Mouse (Mus musculus) adrenal gland, postnatal 25 days (tissue): ENCODE data around the gene Ssbp4. TPM values are rescaled to one million over a fixed set of nuclear protein-coding genes. Genes with fewer than 3 reads are reported as not detected.

ENCODE experiments used
- DNase-seq: peaks from one replicate; pipeline ENCODE4 v3.0.0; 2021; ENCODE audit warnings: mixed read lengths
- total RNA-seq: library from RNA; stranded (reverse); gene quantifications from 2 replicates; pipeline ENCODE4 v1.2.3, GENCODE M21; 2021

Gene Ssbp4
- total RNA-seq, 1 experiment from 2014 or later: 88.2 TPM

DNA sequence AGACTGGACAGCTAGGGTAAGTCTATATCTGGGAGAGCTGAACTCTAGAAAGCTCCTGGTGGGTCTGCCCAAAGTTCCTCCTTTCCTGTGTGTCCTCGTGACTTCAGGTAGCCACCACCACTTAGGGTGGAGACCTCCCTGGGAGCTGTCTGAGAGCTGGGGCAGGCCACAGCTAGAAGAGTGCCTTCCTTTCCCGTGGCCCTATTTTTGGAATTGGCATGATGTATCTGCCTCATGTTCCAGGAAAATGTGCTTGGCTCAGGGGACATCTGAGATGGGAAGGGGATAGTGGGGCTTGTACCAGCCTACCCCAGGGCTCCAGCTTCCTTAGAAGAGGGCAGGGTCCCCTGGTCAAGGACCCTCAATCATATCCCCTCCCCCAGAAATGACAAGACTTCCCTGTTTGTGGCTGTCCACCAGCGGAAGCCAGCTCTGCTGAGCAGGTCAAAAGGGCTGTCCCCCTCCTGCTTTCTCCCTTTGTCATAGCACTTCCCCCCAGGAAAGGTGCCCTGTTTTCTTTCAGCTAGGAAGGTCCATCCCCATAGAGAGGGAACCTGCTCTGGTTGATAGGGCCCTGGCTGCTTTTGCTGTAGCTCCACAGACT is 57.0 kb downstream of the Ssbp4 start:
- DNase-seq: no peak

DNA sequence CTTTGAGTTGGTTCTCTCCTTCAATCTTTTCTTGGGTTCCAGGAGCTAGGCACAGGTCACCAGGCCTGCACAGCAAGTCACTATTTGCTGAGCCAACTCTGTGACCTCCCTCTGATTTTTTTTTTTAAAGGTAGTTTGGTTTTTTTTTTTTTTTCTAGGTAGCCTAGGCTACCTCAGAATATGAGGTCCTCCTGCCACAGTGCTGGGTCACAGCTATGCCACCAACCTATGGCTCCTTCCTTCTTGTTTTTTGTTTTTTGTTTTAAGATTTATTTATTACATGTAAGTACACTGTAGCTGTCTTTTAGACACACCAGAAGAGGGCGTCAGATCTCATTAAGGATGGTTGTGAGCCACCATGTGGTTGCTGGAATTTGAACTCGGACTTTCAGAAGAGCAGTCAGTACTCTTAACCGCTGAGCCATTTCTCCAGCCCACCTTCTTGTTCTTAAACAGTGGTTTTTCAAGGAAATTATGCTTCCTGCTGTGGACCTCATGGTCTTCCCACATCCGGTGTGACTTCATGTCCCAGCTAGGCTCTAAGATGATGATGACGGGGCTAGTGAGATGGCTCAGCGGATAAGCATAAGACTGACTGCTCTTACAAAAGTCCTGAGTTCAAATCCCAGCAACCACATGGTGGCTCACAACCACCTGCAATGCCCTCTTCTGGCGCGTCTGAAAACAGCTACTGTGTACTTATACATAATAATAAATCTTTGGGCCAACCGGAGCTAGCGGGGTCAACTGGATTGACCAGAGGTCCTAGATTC is 59.1 kb downstream of the Ssbp4 start:
- no peak for DNase-seq

DNA sequence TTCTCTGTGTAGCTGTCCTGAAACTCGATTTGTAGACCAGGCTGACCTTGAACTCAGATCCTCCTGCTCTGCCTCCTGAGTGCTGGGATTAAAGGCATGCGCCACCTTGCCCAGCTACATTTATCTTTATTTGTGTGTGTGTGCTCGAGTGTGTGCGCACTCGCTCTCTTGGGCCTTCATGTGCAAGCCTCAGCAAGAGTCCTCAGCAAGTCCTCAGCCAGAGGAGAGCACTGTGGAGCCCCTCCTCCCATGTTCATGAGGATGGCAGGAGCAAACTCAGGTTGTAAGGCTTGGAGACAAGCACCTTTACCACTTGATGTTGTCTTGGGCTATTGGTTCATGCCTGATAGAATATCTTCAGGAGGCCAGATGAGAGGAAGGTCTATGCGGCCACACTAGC is 60.9 kb downstream of the Ssbp4 start:
- DNase-seq: no peak

Other genes with a start within 250 kb of the Ssbp4 start
- 0.27 TPM in 1 of 2 replicates, not detected in the other for gene Comp, start 235.3 kb downstream of the Ssbp4 start, total RNA-seq
- 23.9 and 28.8 TPM in 2 replicates for gene Crtc1, start 169.3 kb downstream of the Ssbp4 start, total RNA-seq
- gene Klhl26, start 131.9 kb downstream of the Ssbp4 start, total RNA-seq: 22.3 and 24.9 TPM in 2 replicates
- 10.1 and 10.2 TPM in 2 replicates for gene Tmem59l, start 121.5 kb downstream of the Ssbp4 start, total RNA-seq
- 0.18 TPM in 1 of 2 replicates, not detected in the other for gene Crlf1, start 115.7 kb downstream of the Ssbp4 start, total RNA-seq
- gene Rex1bd, start 102.1 kb downstream of the Ssbp4 start, total RNA-seq: 141 and 158 TPM in 2 replicates
- gene Uba52, start 98.1 kb downstream of the Ssbp4 start, total RNA-seq: 1,380 and 1,587 TPM in 2 replicates
- gene Fkbp8, start 81.1 kb downstream of the Ssbp4 start, total RNA-seq: 361 and 404 TPM in 2 replicates
- gene Kxd1, start 80.9 kb downstream of the Ssbp4 start, total RNA-seq: 68.9 and 85.4 TPM in 2 replicates
- gene Ell, start 69.4 kb downstream of the Ssbp4 start, total RNA-seq: 24.3 and 29.8 TPM in 2 replicates
- gene Isyna1, start 14.5 kb downstream of the Ssbp4 start, total RNA-seq: 89.7 and 101 TPM in 2 replicates
- 1.0 and 2.2 TPM in 2 replicates for gene Lrrc25, start 7.3 kb upstream of the Ssbp4 start, total RNA-seq
- gene Gdf15, start 23.6 kb upstream of the Ssbp4 start, total RNA-seq: 2.2 and 5.7 TPM in 2 replicates
- 98.1 and 129 TPM in 2 replicates for gene Pgpep1, start 51.5 kb upstream of the Ssbp4 start, total RNA-seq
- 66.1 and 86.8 TPM in 2 replicates for gene Lsm4, start 64.4 kb upstream of the Ssbp4 start, total RNA-seq
- 191 and 217 TPM in 2 replicates for gene Jund, start 90.1 kb upstream of the Ssbp4 start, total RNA-seq
- gene Iqcn, start 94.6 kb upstream of the Ssbp4 start, total RNA-seq: 0.15 and 0.19 TPM in 2 replicates
- not detected in 2 replicates for gene Gm3336, start 109.7 kb upstream of the Ssbp4 start, total RNA-seq
- gene Pde4c, start 114.8 kb upstream of the Ssbp4 start, total RNA-seq: 0.55 and 1.3 TPM in 2 replicates
- gene Rab3a, start 145.8 kb upstream of the Ssbp4 start, total RNA-seq: 65.2 and 89.6 TPM in 2 replicates
- gene Mpv17l2, start 152.1 kb upstream of the Ssbp4 start, total RNA-seq: 127 and 143 TPM in 2 replicates
- gene Pik3r2, start 167.8 kb upstream of the Ssbp4 start, total RNA-seq: 50.2 and 62.1 TPM in 2 replicates
- gene Mast3, start 196.2 kb upstream of the Ssbp4 start, total RNA-seq: 26.9 and 27.4 TPM in 2 replicates
- gene Il12rb1, start 199.6 kb upstream of the Ssbp4 start, total RNA-seq: not detected in 2 replicates
- 10.6 and 14.4 TPM in 2 replicates for gene Arrdc2, start 230.8 kb upstream of the Ssbp4 start, total RNA-seq